Mouse (Mus musculus) megakaryocyte, embryonic 14.5 days (primary cell): ENCODE data around the gene Prg2.

ENCODE experiments used
- FLI1 ChIP-seq: IDR thresholded peaks from 2 replicates; pipeline ENCODE4 v1.6.1; 2012; ENCODE audit warnings: low read length, inconsistent platforms, mixed read lengths
- GATA1 ChIP-seq: IDR thresholded peaks from 3 replicates; pipeline ENCODE4 v1.6.1; 2012; ENCODE audit warnings: mixed read lengths, low read length, inconsistent platforms, borderline replicate concordance

GRCm38 (mm10) chr2:85030989-85031388, 50.7 kb downstream of the Prg2 start:
- TF ChIP-seq GATA1 (no peak), FLI1 (no peak)
